Comparison of ENCODE assay signal across 9 mouse cellular contexts in the genomic region with DNA sequence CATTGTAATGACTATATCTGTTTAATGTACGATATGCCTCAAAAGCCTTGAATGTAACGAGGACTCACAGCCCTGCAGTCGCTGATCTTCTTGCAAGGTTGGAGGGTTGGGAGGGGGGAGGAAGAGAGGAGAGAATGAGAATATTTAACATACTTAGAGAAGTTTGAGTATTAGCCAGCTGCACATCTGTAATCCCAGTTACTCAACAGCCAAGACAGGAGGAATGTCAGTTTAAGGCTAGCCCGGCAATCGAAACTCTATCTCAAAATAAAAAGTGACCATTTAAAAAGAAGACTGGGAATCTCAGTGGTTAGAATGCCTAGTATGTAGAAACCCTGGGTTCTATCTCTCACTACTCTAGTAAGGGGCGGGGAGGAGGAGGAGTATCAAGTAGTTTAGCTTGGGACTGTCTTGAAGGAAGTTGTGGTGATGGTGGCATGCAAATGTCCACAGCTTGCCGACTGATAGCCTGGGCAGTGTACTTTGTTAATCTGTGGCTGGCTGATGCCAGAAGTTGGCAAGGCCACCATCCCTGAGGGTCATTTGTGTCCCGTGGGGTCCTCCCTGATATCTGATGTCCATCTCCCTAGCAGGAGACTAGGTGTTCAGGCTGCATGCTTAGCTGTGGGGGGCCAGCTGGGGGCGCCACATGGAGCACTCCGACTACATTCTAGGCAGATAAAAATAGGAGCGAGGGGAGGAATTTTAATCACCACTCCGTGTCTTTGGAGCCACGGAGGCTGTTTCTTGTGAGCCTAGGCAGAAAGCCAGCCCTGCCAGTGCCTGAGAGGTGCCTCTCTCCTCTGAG. TPM values are rescaled to one million over a fixed set of nuclear protein-coding genes. Genes with fewer than 3 reads are reported as not detected.
DNase-seq lines count a peak whose midpoint lies in the region; ATAC-seq and TF ChIP-seq lines count a peak whose summit lies in the region.
"Had no signal": no experiment of that assay in that cellular context is flagged by ENCODE, and none has a peak within 500 bp of the region (broad histone marks: within the 10 kb centered on the region; RNA-seq: fewer than 3 reads in every experiment).

No protein-coding gene starts in this region.

- no peaks in the 10 kb centered on the region for H3K9me3 ChIP-seq in lung, embryonic 14.5 days (ENCODE audit: low read depth, low read length)
- no peaks in the 10 kb centered on the region for H3K9me3 ChIP-seq in forebrain, postnatal 0 days (ENCODE audit: low read length)
- H3K9me3 ChIP-seq: liver, embryonic 13.5 days had no signal

- 36% methylated on average over 13 of the region's 13 CpGs for WGBS in lung, embryonic 14.5 days
- WGBS in forebrain, postnatal 0 days = 49% methylated on average over 13 of the region's 13 CpGs

- peaks cover 74% of the 10 kb centered on the region for H3K4me1 ChIP-seq in lung, embryonic 14.5 days (ENCODE audit: insufficient read depth)
- H3K4me1 ChIP-seq in forebrain, postnatal 0 days (ENCODE audit: insufficient read depth) = peaks cover 22% of the 10 kb centered on the region

- no peaks in the 10 kb centered on the region for H3K36me3 ChIP-seq in lung, embryonic 14.5 days (ENCODE audit: insufficient read depth)
- H3K36me3 ChIP-seq in forebrain, postnatal 0 days (ENCODE audit: insufficient read depth) = no peaks in the 10 kb centered on the region
- H3K36me3 ChIP-seq: liver, embryonic 13.5 days had no signal

- peak; percentile 56 for DNase-seq in CD4-positive, CD25-positive, alpha-beta regulatory T cell, adult 2 months (ENCODE audit: low read depth, low spot score)
- DNase-seq in lung, embryonic 14.5 days = peak; percentile 79
- DNase-seq in lung, adult 18-20 months = no peak
- peak; percentile 63 for DNase-seq in forebrain, postnatal 0 days
- peak; percentile 49 for DNase-seq in layer of hippocampus, adult 9-11 months
- DNase-seq: liver, embryonic 13.5 days had no signal

- ATAC-seq in CD4-positive, CD25-positive, alpha-beta regulatory T cell, adult 4 months = no peak
- no peak for ATAC-seq in lung, embryonic 14.5 days (ENCODE audit: insufficient read depth)
- ATAC-seq in forebrain, postnatal 0 days = peak; percentile 44; the same call in 1 of the 2 replicates
- ATAC-seq in megakaryocyte-erythroid progenitor cell, adult 5-6 weeks (replicated peaks; ENCODE audit: low FRiP score, low TSS enrichment, poor library complexity, severe bottlenecking) = 0 out of 2 replicates have a peak, but pooled peaks have one; percentile 22
- ATAC-seq in activated CD4-positive, CD25-positive, alpha-beta regulatory T cell, adult 4 months = no peak

- no peak overlapping the region for H3K4me3 ChIP-seq in lung, embryonic 14.5 days (ENCODE audit: low read depth, low read length)
- H3K4me3 ChIP-seq in forebrain, postnatal 0 days (ENCODE audit: low read depth, low read length) = no peak overlapping the region
- H3K4me3 ChIP-seq: liver, embryonic 13.5 days had no signal

- peak overlapping the region; percentile 66; the same call in 1 of the 2 replicates for H3K27ac ChIP-seq in lung, embryonic 14.5 days (ENCODE audit: low read depth)
- H3K27ac ChIP-seq in forebrain, postnatal 0 days (ENCODE audit: low read depth, low read length) = no peak overlapping the region; the same call in 1 of the 2 replicates
- H3K27ac ChIP-seq: liver, embryonic 13.5 days had no signal

- no peak overlapping the region for H3K9ac ChIP-seq in lung, embryonic 14.5 days
- no peak overlapping the region for H3K9ac ChIP-seq in forebrain, postnatal 0 days
- H3K9ac ChIP-seq: liver, embryonic 13.5 days had no signal

- peak; percentile 42; the same call in 1 of the 2 replicates for TF ChIP-seq CTCF in lung, embryonic 14.5 days (IDR thresholded peaks at IDR 0.05; ENCODE audit: low read depth)
- peak; percentile 49 for TF ChIP-seq CTCF in forebrain, postnatal 0 days (IDR thresholded peaks at IDR 0.05; ENCODE audit: low read depth)

- no peak overlapping the region for H3K4me2 ChIP-seq in lung, embryonic 14.5 days
- no peak overlapping the region for H3K4me2 ChIP-seq in forebrain, postnatal 0 days (ENCODE audit: low read depth)
- H3K4me2 ChIP-seq: liver, embryonic 13.5 days had no signal

- no peaks in the 10 kb centered on the region for H3K27me3 ChIP-seq in lung, embryonic 14.5 days (ENCODE audit: insufficient read depth, low read length)
- H3K27me3 ChIP-seq in forebrain, postnatal 0 days (ENCODE audit: insufficient read depth, low read length) = no peaks in the 10 kb centered on the region
- H3K27me3 ChIP-seq: liver, embryonic 13.5 days had no signal

RNA-seq across cellular contexts. Expression of a gene that starts 46.4 kb away (rescaled TPM):
- polyA plus RNA-seq in CD4-positive, CD25-positive, alpha-beta regulatory T cell, adult 4 months (2017; shearing (Covaris generic)) = not detected
- 53.6 and 63.4 TPM in 2 replicates for polyA plus RNA-seq in lung, embryonic 14.5 days (2014; fragmentation: Nextera tagmentation; extraction: Ambion mirVana)
- total RNA-seq in forebrain, postnatal 0 days (2014; rRNA removed) = 18.8 and 22.8 TPM in 2 replicates
- polyA plus RNA-seq in forebrain, postnatal 0 days (2015; fragmentation: Nextera tagmentation; extraction: Ambion mirVana) = 30.5 and 33.6 TPM in 2 replicates
- total RNA-seq in megakaryocyte-erythroid progenitor cell, adult 5-6 weeks (2014; fragmentation: Nextera tagmentation) = not detected in 2 replicates
- not detected in 2 replicates for total RNA-seq in megakaryocyte-erythroid progenitor cell, adult 5-6 weeks (2017)
- not detected for polyA plus RNA-seq in activated CD4-positive, CD25-positive, alpha-beta regulatory T cell, adult 4 months (2017; shearing (Covaris generic))

Comparison
In these comparisons a context has a peak if more than half of its experiments do, and no peak if none do; other contexts are left out.
1. DNase-seq: peak in CD4-positive, CD25-positive, alpha-beta regulatory T cell, adult 2 months (single experiment), lung, embryonic 14.5 days (single experiment), forebrain, postnatal 0 days (single experiment) and layer of hippocampus, adult 9-11 months (single experiment); none in lung, adult 18-20 months (0 of 2).
2. ATAC-seq: peak in forebrain, postnatal 0 days (single experiment) and megakaryocyte-erythroid progenitor cell, adult 5-6 weeks (single experiment); none in CD4-positive, CD25-positive, alpha-beta regulatory T cell, adult 4 months (single experiment), lung, embryonic 14.5 days (single experiment) and activated CD4-positive, CD25-positive, alpha-beta regulatory T cell, adult 4 months (single experiment).
3. RNA of a gene that starts 46.4 kb away (polyA plus RNA-seq): 53.6 to 63.4 TPM in lung, embryonic 14.5 days and 30.5 to 33.6 TPM in forebrain, postnatal 0 days; not detected in activated CD4-positive, CD25-positive, alpha-beta regulatory T cell, adult 4 months and not detected in CD4-positive, CD25-positive, alpha-beta regulatory T cell, adult 4 months; every median in the first group is over 10 times any median in the second.